Mouse (Mus musculus) kidney, adult 2 months (tissue): ENCODE results near the gene Zfpl1. TPM values are rescaled to one million over a fixed set of nuclear protein-coding genes. Genes with fewer than 3 reads are reported as not detected.

Experiments used
- DNase-seq: peaks from one replicate; pipeline ENCODE4 v3.0.0; 2021
- H3K27ac ChIP-seq: fragments of 200-500 bp; 2 replicates; pipeline ENCODE4 v1.5.1; 2012; ENCODE audit warnings: low read depth, low read length, control low read depth, inconsistent platforms; ENCODE audit not compliant: insufficient read depth
- H3K27me3 ChIP-seq: fragments of 200-500 bp; replicated peaks from 2 replicates; pipeline ENCODE4 v1.6.1; 2012; ENCODE audit warnings: mild to moderate bottlenecking, moderate library complexity, low read length, inconsistent platforms; ENCODE audit not compliant: control insufficient read depth, insufficient read depth
- H3K36me3 ChIP-seq: fragments of 200-500 bp; 2 replicates; pipeline ENCODE4 v1.6.1; 2012; ENCODE audit warnings: mild to moderate bottlenecking, moderate library complexity, low read length, inconsistent platforms; ENCODE audit not compliant: control insufficient read depth, insufficient read depth
- H3K4me1 ChIP-seq: fragments of 200-500 bp; 2 replicates; pipeline ENCODE4 v1.6.1; 2011; ENCODE audit warnings: low read length; ENCODE audit not compliant: control insufficient read depth, insufficient read depth
- H3K4me3 ChIP-seq: fragments of 200-500 bp; 2 replicates; pipeline ENCODE4 v1.5.1; 2011; ENCODE audit warnings: mild to moderate bottlenecking, low read depth, low read length, control low read depth; ENCODE audit not compliant: insufficient read depth
- CTCF ChIP-seq: fragments of 200-500 bp; conservative IDR thresholded peaks from 2 replicates; pipeline ENCODE4 v1.5.1; 2011; ENCODE audit warnings: low read depth, mild to moderate bottlenecking, control low read depth, low read length, moderate library complexity, mixed read lengths; ENCODE audit not compliant: insufficient read depth, insufficient read length
- POLR2A ChIP-seq: fragments of 200-500 bp; IDR thresholded peaks from one replicate; pipeline ENCODE4 v1.6.1; 2011; ENCODE audit warnings: low read depth, low read length, control low read depth
- WGBS: fragments of 180-500 bp; shearing (Covaris S2); methylation state at CpG from one replicate; pipeline ENCODE4 v1.1.7; 2018; 5-methylcytosine and 5-hydroxymethylcytosine counted together
- polyA plus RNA-seq: library from polyadenylated mRNA; depleted of rRNA; stranded (reverse); fragments of >200 nt; gene quantifications from 2 replicates; pipeline ENCODE4 v1.2.3, GENCODE M21; 2012; rRNA removed

Gene Zfpl1
- polyA plus RNA-seq, 1 experiment = 77.1 TPM

DNA sequence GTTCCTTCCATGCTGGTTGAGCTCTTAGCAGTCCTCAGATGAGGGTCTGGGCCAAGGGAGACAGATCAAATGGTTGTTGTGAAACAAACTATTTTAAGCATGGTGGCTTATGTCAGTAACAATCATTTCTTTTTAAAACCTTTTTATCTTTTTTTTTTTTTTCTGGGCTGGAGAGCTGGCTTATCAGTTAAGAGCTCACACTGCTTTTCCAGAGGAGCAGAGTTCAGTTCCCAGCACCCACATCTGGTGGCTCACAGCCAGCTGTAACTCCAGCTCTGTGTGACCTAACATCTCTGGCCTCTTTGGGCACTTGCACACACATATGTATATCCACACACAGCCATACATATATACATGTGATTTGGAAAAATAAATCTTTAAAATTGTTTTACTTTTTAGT, 47.1 kb downstream of the Zfpl1 start:
- no peaks in the 10 kb centered on the region for H3K4me1 ChIP-seq
- no peak for DNase-seq
- TF ChIP-seq POLR2A = no peak
- no peak for TF ChIP-seq CTCF
- H3K4me3 ChIP-seq = no peak overlapping the region
- H3K27ac ChIP-seq = no peak overlapping the region
- H3K36me3 ChIP-seq = no peaks in the 10 kb centered on the region
- H3K27me3 ChIP-seq = no peaks in the 10 kb centered on the region

DNA sequence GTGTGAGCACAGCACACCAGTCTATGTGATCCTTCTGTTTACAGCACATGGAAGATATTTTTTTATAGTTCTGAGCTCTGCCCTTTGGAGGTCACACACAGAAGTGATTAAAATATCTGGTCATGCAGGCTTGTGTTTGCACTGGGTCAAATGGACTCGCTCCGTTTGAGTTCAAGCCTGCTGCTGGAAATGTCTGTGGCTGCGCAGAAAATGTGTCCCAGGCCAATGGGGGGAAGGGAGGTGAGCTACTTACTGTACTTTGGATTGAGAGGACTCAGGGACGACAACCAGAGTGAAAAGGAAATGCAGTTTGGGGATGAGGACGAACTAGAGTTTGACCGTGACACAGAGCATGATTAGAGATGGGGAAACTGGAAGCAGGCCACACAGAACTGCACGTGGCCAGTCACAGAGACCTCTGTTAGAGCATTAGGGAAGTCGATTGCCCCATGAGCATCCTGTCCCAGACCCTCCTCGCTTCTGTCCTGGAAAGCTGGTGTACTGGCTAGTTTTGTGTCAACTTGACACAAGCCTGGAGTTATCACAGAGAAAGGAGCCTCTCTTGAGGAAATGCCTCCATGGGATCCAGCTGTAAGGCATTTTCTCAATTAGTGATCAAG, 48.7 kb downstream of the Zfpl1 start:
- no peaks in the 10 kb centered on the region for H3K36me3 ChIP-seq
- no peak for DNase-seq
- TF ChIP-seq CTCF (no peak), POLR2A (no peak)
- no peak overlapping the region for H3K4me3 ChIP-seq
- WGBS = 61% methylated on average over 9 of the region's 9 CpGs
- H3K4me1 ChIP-seq = no peaks in the 10 kb centered on the region
- H3K27me3 ChIP-seq = no peaks in the 10 kb centered on the region
- no peak overlapping the region for H3K27ac ChIP-seq

Other genes starting within 250 kb of the Zfpl1 start
- gene Frmd8, start 209.7 kb downstream of the Zfpl1 start, polyA plus RNA-seq = 18.5 and 23.1 TPM in 2 replicates
- 52.7 and 63.4 TPM in 2 replicates for gene Slc25a45, start 207.1 kb downstream of the Zfpl1 start, polyA plus RNA-seq
- gene Tigd3, start 190.8 kb downstream of the Zfpl1 start, polyA plus RNA-seq = 0.52 and 0.73 TPM in 2 replicates
- gene Dpf2, start 171.9 kb downstream of the Zfpl1 start, polyA plus RNA-seq = 71.5 and 79.7 TPM in 2 replicates
- gene Cdc42ep2, start 160.1 kb downstream of the Zfpl1 start, polyA plus RNA-seq = 12.0 and 12.2 TPM in 2 replicates
- gene Pola2, start 120.8 kb downstream of the Zfpl1 start, polyA plus RNA-seq = 24.9 and 26.2 TPM in 2 replicates
- not detected in 2 replicates for gene Slc22a20, start 98.8 kb downstream of the Zfpl1 start, polyA plus RNA-seq
- gene Capn1, start 69.1 kb downstream of the Zfpl1 start, polyA plus RNA-seq = 36.0 and 38.0 TPM in 2 replicates
- 31.5 and 32.8 TPM in 2 replicates for gene Syvn1, start 38.4 kb downstream of the Zfpl1 start, polyA plus RNA-seq
- 32.0 and 37.3 TPM in 2 replicates for gene Mrpl49, start 27.2 kb downstream of the Zfpl1 start, polyA plus RNA-seq
- 882 and 1,017 TPM in 2 replicates for gene Fau, start 27.1 kb downstream of the Zfpl1 start, polyA plus RNA-seq
- 42.3 and 57.7 TPM in 2 replicates for gene Znhit2, start 23.8 kb downstream of the Zfpl1 start, polyA plus RNA-seq
- 31.2 and 38.4 TPM in 2 replicates for gene Tm7sf2, start 16.6 kb downstream of the Zfpl1 start, polyA plus RNA-seq
- 65.0 and 67.1 TPM in 2 replicates for gene Vps51, start 7.7 kb downstream of the Zfpl1 start, polyA plus RNA-seq
- 0.58 TPM in 1 of 2 replicates, not detected in the other for gene Tmem262, start 4.9 kb downstream of the Zfpl1 start, polyA plus RNA-seq
- not detected in 2 replicates for gene Gm28374, start 2.7 kb downstream of the Zfpl1 start, polyA plus RNA-seq
- 0.37 and 0.67 TPM in 2 replicates for gene Cdca5, start within 50 bp of the Zfpl1 start, polyA plus RNA-seq
- not detected in 2 replicates for gene AC131692.1, start 9.5 kb upstream of the Zfpl1 start, polyA plus RNA-seq
- 2.0 and 2.1 TPM in 2 replicates for gene Naaladl1, start 20.8 kb upstream of the Zfpl1 start, polyA plus RNA-seq
- gene Sac3d1, start 33.7 kb upstream of the Zfpl1 start, polyA plus RNA-seq = 23.8 and 30.3 TPM in 2 replicates
- 28.7 and 35.0 TPM in 2 replicates for gene Snx15, start 43.3 kb upstream of the Zfpl1 start, polyA plus RNA-seq
- gene Batf2, start 56.0 kb upstream of the Zfpl1 start, polyA plus RNA-seq = 4.8 and 5.5 TPM in 2 replicates
- gene Arl2, start 56.6 kb upstream of the Zfpl1 start, polyA plus RNA-seq = 144 and 157 TPM in 2 replicates
- gene Majin, start 99.4 kb upstream of the Zfpl1 start, polyA plus RNA-seq = 0.16 and 0.28 TPM in 2 replicates
- gene Gpha2, start 141.4 kb upstream of the Zfpl1 start, polyA plus RNA-seq = 0.16 and 0.65 TPM in 2 replicates
- 32.1 and 36.5 TPM in 2 replicates for gene Ppp2r5b, start 150.9 kb upstream of the Zfpl1 start, polyA plus RNA-seq
- gene Atg2a, start 156.7 kb upstream of the Zfpl1 start, polyA plus RNA-seq = 27.4 and 33.2 TPM in 2 replicates
- 224 and 317 TPM in 2 replicates for gene Ehd1, start 191.8 kb upstream of the Zfpl1 start, polyA plus RNA-seq
- 26.6 and 31.1 TPM in 2 replicates for gene Cdc42bpg, start 221.5 kb upstream of the Zfpl1 start, polyA plus RNA-seq